ENCODE assay signal across 8 mouse cellular contexts in the genomic region with DNA sequence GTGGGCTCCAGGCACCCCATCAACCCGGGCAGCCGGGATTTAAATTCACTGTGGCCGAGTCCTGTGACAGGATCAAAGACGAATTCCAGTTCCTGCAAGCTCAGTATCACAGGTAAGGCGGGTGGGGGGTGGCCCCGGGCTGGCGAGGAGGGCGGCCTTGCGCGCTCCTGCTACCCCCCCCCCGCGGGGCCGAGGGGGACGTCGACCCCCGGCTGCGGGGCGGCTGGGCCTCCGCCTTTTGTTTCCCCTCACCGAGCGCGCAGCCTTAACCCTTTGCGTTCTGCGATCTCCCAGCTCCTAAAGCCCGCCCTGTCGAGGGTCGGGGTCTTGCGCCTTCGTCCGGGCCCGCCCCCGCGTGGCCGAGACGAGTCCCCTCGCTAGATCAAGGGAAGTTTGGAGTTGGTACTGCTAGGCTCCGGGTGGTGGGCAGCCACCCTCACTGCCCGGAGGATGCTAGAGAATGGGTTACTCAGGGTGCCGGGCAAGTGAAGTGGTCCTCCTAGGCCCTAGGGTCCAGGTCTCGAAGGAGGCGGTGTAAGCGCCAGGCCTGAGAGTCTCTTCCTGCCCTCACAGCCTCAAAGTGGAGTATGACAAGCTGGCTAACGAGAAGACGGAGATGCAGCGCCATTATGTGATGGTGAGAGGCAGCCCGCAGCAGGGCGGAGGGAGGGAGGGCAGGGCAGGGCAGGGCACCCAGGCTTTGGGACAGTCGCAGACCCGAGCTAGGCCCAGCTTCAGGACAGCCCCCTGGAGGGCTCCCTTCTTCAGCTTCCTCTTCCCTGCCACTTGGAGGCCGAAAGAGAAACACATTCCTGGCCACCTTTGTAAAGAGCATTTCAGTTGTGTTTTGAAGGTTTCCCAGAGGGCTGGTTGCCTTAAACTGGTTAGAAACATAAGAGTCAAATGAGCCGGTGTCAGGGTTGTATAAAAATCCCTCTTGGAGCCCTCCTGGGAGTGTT. TPM values are rescaled to one million over a fixed set of nuclear protein-coding genes. Genes with fewer than 3 reads are reported as not detected.
DNase-seq lines count a peak whose midpoint lies in the region; ATAC-seq lines count a peak whose summit lies in the region.

No protein-coding gene starts in this region.

- peak overlapping the region; percentile 95 for H3K4me3 ChIP-seq in embryonic facial prominence, embryonic 10.5 days
- H3K4me3 ChIP-seq in hindbrain, embryonic 13.5 days = peak overlapping the region; percentile 90
- H3K4me3 ChIP-seq in liver, embryonic 16.5 days (ENCODE audit: low read depth, low read length) = peak overlapping the region; percentile 72

- H3K9me3 ChIP-seq in embryonic facial prominence, embryonic 10.5 days = no peaks in the 10 kb centered on the region
- H3K9me3 ChIP-seq in hindbrain, embryonic 13.5 days = no peaks in the 10 kb centered on the region
- no peaks in the 10 kb centered on the region for H3K9me3 ChIP-seq in liver, embryonic 16.5 days (replicated peaks; ENCODE audit: control insufficient read depth, low read length)

- peak overlapping the region; percentile 100 for H3K27ac ChIP-seq in embryonic facial prominence, embryonic 10.5 days (replicated peaks)
- peak overlapping the region; percentile 96 for H3K27ac ChIP-seq in hindbrain, embryonic 13.5 days
- 0 out of 2 replicates have a peak overlapping the region, but pooled peaks have one; percentile 9 for H3K27ac ChIP-seq in liver, embryonic 16.5 days (ENCODE audit: low read length)

- under 1% methylated on average over 51 of the region's 51 CpGs for WGBS in embryonic facial prominence, embryonic 10.5 days
- under 1% methylated on average over 51 of the region's 51 CpGs for WGBS in hindbrain, embryonic 13.5 days
- 3% methylated on average over 51 of the region's 51 CpGs for WGBS in liver, embryonic 16.5 days (ENCODE audit: insufficient replicate concordance)

- peaks cover 72% of the 10 kb centered on the region for H3K4me1 ChIP-seq in embryonic facial prominence, embryonic 10.5 days
- H3K4me1 ChIP-seq in hindbrain, embryonic 13.5 days (replicated peaks) = peaks cover 73% of the 10 kb centered on the region
- H3K4me1 ChIP-seq in liver, embryonic 16.5 days (ENCODE audit: control insufficient read depth, low read depth, low read length) = peaks cover 66% of the 10 kb centered on the region

- peak overlapping the region; percentile 99 for H3K9ac ChIP-seq in hindbrain, embryonic 13.5 days
- H3K9ac ChIP-seq in liver, embryonic 16.5 days (ENCODE audit: low read depth, low read length) = peak overlapping the region; percentile 75

- H3K27me3 ChIP-seq in embryonic facial prominence, embryonic 10.5 days (replicated peaks; ENCODE audit: low read depth, poor library complexity, severe bottlenecking) = no peaks in the 10 kb centered on the region
- H3K27me3 ChIP-seq in hindbrain, embryonic 13.5 days = no peaks in the 10 kb centered on the region
- H3K27me3 ChIP-seq in liver, embryonic 16.5 days (ENCODE audit: control insufficient read depth, insufficient read depth, low read depth, low read length) = peaks cover 31% of the 10 kb centered on the region

- DNase-seq in layer of hippocampus, postnatal 10 days (ENCODE audit: low spot score in 2 of 2) = peak; percentile 48 to 62
- DNase-seq in layer of hippocampus, postnatal 36 days = no peak
- peak; percentile 41 for DNase-seq in MN1 (ENCODE audit: low spot score)
- DNase-seq in embryonic facial prominence, embryonic 10.5 days (ENCODE audit: low spot score) = peak; percentile 89
- peak; percentile 79 for DNase-seq in retina, postnatal 1 day
- DNase-seq in frontal cortex, adult 2 months (ENCODE audit: extremely low spot score in 1 of 2, low spot score in 1 of 2) = no peak

- no peak for ATAC-seq in hindbrain, embryonic 13.5 days (ENCODE audit: low FRiP score)
- no peak for ATAC-seq in liver, embryonic 16.5 days (ENCODE audit: low read depth)

- peaks cover 46% of the 10 kb centered on the region for H3K36me3 ChIP-seq in embryonic facial prominence, embryonic 10.5 days (replicated peaks)
- H3K36me3 ChIP-seq in hindbrain, embryonic 13.5 days = peaks cover 12% of the 10 kb centered on the region; the same call in 1 of the 2 replicates
- no peaks in the 10 kb centered on the region for H3K36me3 ChIP-seq in liver, embryonic 16.5 days (ENCODE audit: control insufficient read depth, insufficient read depth)

- H3K4me2 ChIP-seq in hindbrain, embryonic 13.5 days = peak overlapping the region; percentile 96
- peak overlapping the region; percentile 95 for H3K4me2 ChIP-seq in liver, embryonic 16.5 days (ENCODE audit: low read depth, low read length)

RNA-seq across cellular contexts. Expression of a gene that starts 2.1 kb away (rescaled TPM):
- total RNA-seq in layer of hippocampus, postnatal 10 days (2021) = 10 to 100 TPM; 63.2 to 72.5 TPM
- 10 to 100 TPM; 51.5 to 53.2 TPM for total RNA-seq in layer of hippocampus, postnatal 36 days (2021)
- polyA plus RNA-seq in embryonic facial prominence, embryonic 10.5 days (2016; fragmentation: Nextera tagmentation; extraction: Ambion mirVana) = 50.3 and 51.9 TPM in 2 replicates
- polyA plus RNA-seq in hindbrain, embryonic 13.5 days (2015; fragmentation: Nextera tagmentation; extraction: Ambion mirVana) = 31.0 and 32.3 TPM in 2 replicates
- polyA plus RNA-seq in liver, embryonic 16.5 days (2015; fragmentation: Nextera tagmentation; extraction: Ambion mirVana) = 3.0 and 3.6 TPM in 2 replicates
- polyA plus RNA-seq in frontal cortex, adult 2 months (2012; rRNA removed) = 48.1 and 53.7 TPM in 2 replicates

Comparison
In these comparisons a context has a peak if more than half of its experiments do, and no peak if none do; other contexts are left out.
1. DNase-seq: peak in layer of hippocampus, postnatal 10 days (2 of 2), MN1 (single experiment), embryonic facial prominence, embryonic 10.5 days (single experiment) and retina, postnatal 1 day (single experiment); none in layer of hippocampus, postnatal 36 days (0 of 2) and frontal cortex, adult 2 months (0 of 2).
2. H3K27ac ChIP-seq: peak in every context shown above with its lines; median percentile 100 in embryonic facial prominence, embryonic 10.5 days; 96 in hindbrain, embryonic 13.5 days; 9 in liver, embryonic 16.5 days.
3. Peak in every context shown above with its lines, with median percentiles within 50 percentile points of each other: H3K4me3 ChIP-seq.